Mouse (Mus musculus): Measurements from ENCODE around the gene Prrc2b. TPM values are rescaled to one million over a fixed set of nuclear protein-coding genes. Genes with fewer than 3 reads are reported as not detected.

Gene Prrc2b
- polyA plus RNA-seq, 1 experiment from 2014 or later, result 24.5 TPM

Small RNAs within 50 kb of the gene (microRNA-seq; reads per million reads assigned to microRNA genes)
- gene Gm27805, result not detected

Other genes starting within 250 kb of the Prrc2b start
- gene Aif1l, start 200.9 kb upstream of the Prrc2b start, polyA plus RNA-seq (2015; fragmentation: Nextera tagmentation; extraction: Ambion mirVana), result 65.8 and 67.3 TPM in 2 replicates
- gene Nup214, start 176.6 kb upstream of the Prrc2b start, polyA plus RNA-seq (2015; fragmentation: Nextera tagmentation; extraction: Ambion mirVana), result 58.1 and 61.3 TPM in 2 replicates
- 29.3 and 32.8 TPM in 2 replicates for gene Fam78a, start 66.2 kb upstream of the Prrc2b start, polyA plus RNA-seq (2015; fragmentation: Nextera tagmentation; extraction: Ambion mirVana)
- gene Plpp7, start 55.6 kb upstream of the Prrc2b start, polyA plus RNA-seq (2015; fragmentation: Nextera tagmentation; extraction: Ambion mirVana), result 13.9 and 14.2 TPM in 2 replicates
- 16.0 and 18.8 TPM in 2 replicates for gene Pomt1, start 85.5 kb downstream of the Prrc2b start, polyA plus RNA-seq (2015; fragmentation: Nextera tagmentation; extraction: Ambion mirVana)
- 44.8 and 45.3 TPM in 2 replicates for gene Uck1, start 109.1 kb downstream of the Prrc2b start, polyA plus RNA-seq (2015; fragmentation: Nextera tagmentation; extraction: Ambion mirVana)
- 22.0 and 22.2 TPM in 2 replicates for gene Golga2, start 136.3 kb downstream of the Prrc2b start, polyA plus RNA-seq (2015; fragmentation: Nextera tagmentation; extraction: Ambion mirVana)
- gene Swi5, start 137.0 kb downstream of the Prrc2b start, polyA plus RNA-seq (2015; fragmentation: Nextera tagmentation; extraction: Ambion mirVana), result 286 and 336 TPM in 2 replicates
- gene Ciz1, start 201.2 kb downstream of the Prrc2b start, polyA plus RNA-seq (2015; fragmentation: Nextera tagmentation; extraction: Ambion mirVana), result 32.9 and 35.2 TPM in 2 replicates
- gene Dnm1, start 202.3 kb downstream of the Prrc2b start, polyA plus RNA-seq (2015; fragmentation: Nextera tagmentation; extraction: Ambion mirVana), result 3.4 and 4.5 TPM in 2 replicates
- 47.5 and 49.0 TPM in 2 replicates for gene 1110008P14Rik, start 230.9 kb downstream of the Prrc2b start, polyA plus RNA-seq (2015; fragmentation: Nextera tagmentation; extraction: Ambion mirVana)
- gene Lcn2, start 237.2 kb downstream of the Prrc2b start, polyA plus RNA-seq (2015; fragmentation: Nextera tagmentation; extraction: Ambion mirVana), result 0.91 and 0.98 TPM in 2 replicates
- 35.3 and 36.1 TPM in 2 replicates for gene Ptges2, start 244.8 kb downstream of the Prrc2b start, polyA plus RNA-seq (2015; fragmentation: Nextera tagmentation; extraction: Ambion mirVana)